Mouse (Mus musculus) MEL (cell line): Measurements from ENCODE around the gene Tsc2. TPM values are rescaled to one million over a fixed set of nuclear protein-coding genes. Genes with fewer than 3 reads are reported as not detected.

Source experiments
- DNase-seq: peaks from one replicate; pipeline ENCODE4 v3.0.0; 2011; ENCODE audit warnings: low read depth, low spot score
- H3K27ac ChIP-seq: 2 replicates; pipeline ENCODE4 v1.5.1; 2012; ENCODE audit warnings: low read depth, mild to moderate bottlenecking, control low read depth, low read length, moderate library complexity; ENCODE audit not compliant: control insufficient read depth
- H3K27me3 ChIP-seq, 2 experiments: fragments of 150-350 bp in 1 of 2; sonication (generic) in 1 of 2; 2 replicates each; pipeline ENCODE4 v1.6.1; 2012; ENCODE audit warnings: low read length in 2 of 2, mild to moderate bottlenecking in 2 of 2, improper control_type of control experiment in 1 of 2, moderate library complexity in 1 of 2; ENCODE audit not compliant: insufficient read depth in 2 of 2, control insufficient read depth in 1 of 2
- H3K36me3 ChIP-seq, 2 experiments: 2 replicates each; pipeline ENCODE4 v1.6.1; 2012 to 2014; ENCODE audit warnings: low read length in 2 of 2, improper control_type of control experiment in 1 of 2, inconsistent platforms in 1 of 2, mild to moderate bottlenecking in 1 of 2; ENCODE audit not compliant: insufficient read depth in 2 of 2, control insufficient read depth in 1 of 2
- H3K4me1 ChIP-seq, 2 experiments: fragments of 150-350 bp in 1 of 2; sonication (generic) in 1 of 2; 2 replicates each; pipeline ENCODE4 v1.6.1; 2012; ENCODE audit warnings: low read length in 2 of 2, improper control_type of control experiment in 1 of 2, mild to moderate bottlenecking in 1 of 2; ENCODE audit not compliant: insufficient read depth in 2 of 2, control insufficient read depth in 1 of 2
- H3K4me3 ChIP-seq, 2 experiments: fragments of 150-350 bp in 1 of 2; sonication (generic) in 1 of 2; 2 replicates each; pipeline ENCODE4 v1.5.1; 2012; ENCODE audit warnings: low read depth in 2 of 2, low read length in 2 of 2, mild to moderate bottlenecking in 2 of 2, moderate library complexity in 2 of 2, control low read depth in 1 of 2, improper control_type of control experiment in 1 of 2; ENCODE audit not compliant: control insufficient read depth in 1 of 2, insufficient read depth in 1 of 2
- H3K79me2 ChIP-seq: 2 replicates; pipeline ENCODE4 v1.6.1; 2012; ENCODE audit warnings: mild to moderate bottlenecking, low read length, moderate library complexity; ENCODE audit not compliant: control insufficient read depth, poor library complexity, insufficient read depth
- H3K9ac ChIP-seq: 2 replicates; pipeline ENCODE4 v1.6.1; 2012; ENCODE audit warnings: low read depth, mild to moderate bottlenecking, control low read depth, low read length, moderate library complexity; ENCODE audit not compliant: control insufficient read depth, poor library complexity, severe bottlenecking
- H3K9me3 ChIP-seq: fragments of 150-350 bp; sonication (generic); replicated peaks from 2 replicates; pipeline ENCODE4 v1.6.1; 2012; ENCODE audit warnings: mild to moderate bottlenecking, low read length, improper control_type of control experiment, moderate library complexity; ENCODE audit not compliant: insufficient read depth
- BHLHE40 ChIP-seq: IDR thresholded peaks from 2 replicates; pipeline ENCODE4 v1.6.1; 2012; ENCODE audit warnings: low read depth, mild to moderate bottlenecking, inconsistent platforms, low read length, improper control_type of control experiment, borderline replicate concordance
- CHD1 ChIP-seq: IDR thresholded peaks from 2 replicates; pipeline ENCODE4 v1.6.1; 2012; ENCODE audit warnings: low read depth, mild to moderate bottlenecking, inconsistent platforms, low read length, improper control_type of control experiment
- CHD2 ChIP-seq: IDR thresholded peaks from 2 replicates; pipeline ENCODE4 v1.6.1; 2011; ENCODE audit warnings: low read length, improper control_type of control experiment
- CTCF ChIP-seq, 3 experiments: IDR thresholded peaks in 2 of 3; conservative IDR thresholded peaks in 1 of 3; 2 replicates each; pipeline ENCODE4 v1.5.1; 2011 to 2012; ENCODE audit warnings: low read length in 3 of 3, low read depth in 2 of 3, mild to moderate bottlenecking in 2 of 3, improper control_type of control experiment in 1 of 3, inconsistent platforms in 1 of 3, mixed read lengths in 1 of 3, moderate library complexity in 1 of 3; ENCODE audit not compliant: control insufficient read depth in 1 of 3, insufficient read depth in 1 of 3, poor library complexity in 1 of 3, severe bottlenecking in 1 of 3
- E2F4 ChIP-seq: IDR thresholded peaks from 2 replicates; pipeline ENCODE4 v1.6.1; 2011; ENCODE audit warnings: low read depth, low read length, improper control_type of control experiment, borderline replicate concordance
- ELF1 ChIP-seq: IDR thresholded peaks from 2 replicates; pipeline ENCODE4 v1.6.1; 2014; ENCODE audit warnings: low read depth, mild to moderate bottlenecking, inconsistent platforms, low read length, improper control_type of control experiment, moderate library complexity
- ETS1 ChIP-seq: IDR thresholded peaks from 2 replicates; pipeline ENCODE4 v1.6.1; 2012; ENCODE audit warnings: low read depth, mild to moderate bottlenecking, inconsistent platforms, low read length, improper control_type of control experiment, moderate library complexity
- GABPA ChIP-seq: IDR thresholded peaks from 2 replicates; pipeline ENCODE4 v1.6.1; 2012; ENCODE audit warnings: low read depth, mild to moderate bottlenecking, inconsistent platforms, low read length, improper control_type of control experiment, moderate library complexity
- GATA1 ChIP-seq: IDR thresholded peaks from 2 replicates; pipeline ENCODE4 v1.6.1; 2011; ENCODE audit warnings: low read depth, low read length, improper control_type of control experiment
- HCFC1 ChIP-seq: IDR thresholded peaks from 2 replicates; pipeline ENCODE4 v1.6.1; 2012; ENCODE audit warnings: low read depth, mild to moderate bottlenecking, inconsistent platforms, low read length, improper control_type of control experiment, moderate library complexity
- MAFK ChIP-seq: IDR thresholded peaks from 2 replicates; pipeline ENCODE4 v1.6.1; 2011; ENCODE audit warnings: low read depth, mild to moderate bottlenecking, low read length, improper control_type of control experiment, borderline replicate concordance
- MAZ ChIP-seq: IDR thresholded peaks from 2 replicates; pipeline ENCODE4 v1.6.1; 2012; ENCODE audit warnings: low read depth, mild to moderate bottlenecking, inconsistent platforms, low read length, improper control_type of control experiment
- MEF2A ChIP-seq: IDR thresholded peaks from 2 replicates; pipeline ENCODE4 v1.6.1; 2014; ENCODE audit warnings: low read depth, mild to moderate bottlenecking, inconsistent platforms, low read length, improper control_type of control experiment; ENCODE audit not compliant: poor library complexity, insufficient replicate concordance, severe bottlenecking; ENCODE audit errors: extremely low read depth
- MXI1 ChIP-seq: IDR thresholded peaks from 2 replicates; pipeline ENCODE4 v1.6.1; 2011; ENCODE audit warnings: mild to moderate bottlenecking, low read depth, low read length, improper control_type of control experiment
- MYB ChIP-seq: IDR thresholded peaks from 2 replicates; pipeline ENCODE4 v1.6.1; 2011; ENCODE audit warnings: mild to moderate bottlenecking, low read depth, low read length, improper control_type of control experiment
- MYC ChIP-seq: IDR thresholded peaks from 2 replicates; pipeline ENCODE4 v1.6.1; 2011; ENCODE audit warnings: low read depth, mild to moderate bottlenecking, low read length, improper control_type of control experiment, moderate library complexity
- NELFE ChIP-seq: IDR thresholded peaks from 2 replicates; pipeline ENCODE4 v1.6.1; 2011; ENCODE audit warnings: low read depth, low read length, improper control_type of control experiment
- POLR2A ChIP-seq, 2 experiments: IDR thresholded peaks; 2 replicates each; pipeline ENCODE4 v1.6.1; 2011 to 2012; ENCODE audit warnings: low read length in 2 of 2, mild to moderate bottlenecking in 2 of 2, control low read depth in 1 of 2, improper control_type of control experiment in 1 of 2, low read depth in 1 of 2, moderate library complexity in 1 of 2; ENCODE audit not compliant: control insufficient read depth in 1 of 2, insufficient read depth in 1 of 2, poor library complexity in 1 of 2
- POLR2AphosphoS2 ChIP-seq: IDR thresholded peaks from 2 replicates; pipeline ENCODE4 v1.6.1; 2011; ENCODE audit warnings: low read length, improper control_type of control experiment
- POLR2AphosphoS5 ChIP-seq: IDR thresholded peaks from 2 replicates; pipeline ENCODE4 v1.6.1; 2012; ENCODE audit warnings: low read depth, borderline replicate concordance, mild to moderate bottlenecking, inconsistent platforms, low read length, moderate library complexity, mixed read lengths
- RCOR1 ChIP-seq: IDR thresholded peaks from 2 replicates; pipeline ENCODE4 v1.6.1; 2012; ENCODE audit warnings: low read depth, mild to moderate bottlenecking, inconsistent platforms, low read length, improper control_type of control experiment
- SIN3A ChIP-seq: IDR thresholded peaks from 2 replicates; pipeline ENCODE4 v1.6.1; 2012; ENCODE audit warnings: low read length, improper control_type of control experiment, inconsistent platforms
- SMC3 ChIP-seq: IDR thresholded peaks from 2 replicates; pipeline ENCODE4 v1.6.1; 2011; ENCODE audit warnings: low read depth, low read length, improper control_type of control experiment
- TAL1 ChIP-seq: IDR thresholded peaks from 2 replicates; pipeline ENCODE4 v1.6.1; 2012; ENCODE audit warnings: mild to moderate bottlenecking, inconsistent platforms, low read length, moderate library complexity, mixed read lengths
- TBP ChIP-seq: IDR thresholded peaks from 2 replicates; pipeline ENCODE4 v1.8.0; 2011; ENCODE audit warnings: low read depth, low read length, improper control_type of control experiment
- TCF12 ChIP-seq: IDR thresholded peaks from 2 replicates; pipeline ENCODE4 v1.6.1; 2014; ENCODE audit warnings: low read depth, mild to moderate bottlenecking, inconsistent platforms, low read length, improper control_type of control experiment, moderate library complexity
- UBTF ChIP-seq: IDR thresholded peaks from 2 replicates; pipeline ENCODE4 v1.6.1; 2012; ENCODE audit warnings: low read depth, mild to moderate bottlenecking, inconsistent platforms, low read length, improper control_type of control experiment, moderate library complexity, borderline replicate concordance; ENCODE audit not compliant: insufficient read depth
- ZC3H11A ChIP-seq: IDR thresholded peaks from 2 replicates; pipeline ENCODE4 v1.6.1; 2012; ENCODE audit warnings: low read depth, mild to moderate bottlenecking, inconsistent platforms, low read length, improper control_type of control experiment
- polyA plus RNA-seq, 2 experiments: library from polyadenylated mRNA; stranded (reverse) in 1 of 2; unstranded in 1 of 2; fragments of >175 nt in 1 of 2; fragments of >200 nt in 1 of 2; gene quantifications; 2 replicates each; pipeline versions ENCODE4 v1.2.1 to v1.2.4; 2012; ENCODE audit warnings: low replicate concordance in 2 of 2, low read depth in 1 of 2; ENCODE audit not compliant: insufficient read length in 2 of 2, insufficient read depth in 1 of 2, missing spikeins in 1 of 2
- total RNA-seq: library from RNA; depleted of rRNA; stranded (reverse); fragments of 300-350 nt; gene quantifications from 2 replicates; pipeline ENCODE4 v1.2.3, GENCODE M21; 2012

The Tsc2 gene
- total and polyA plus RNA-seq, 3 experiments = 48.8 to 99.2 TPM; not detected in 1

DNA sequence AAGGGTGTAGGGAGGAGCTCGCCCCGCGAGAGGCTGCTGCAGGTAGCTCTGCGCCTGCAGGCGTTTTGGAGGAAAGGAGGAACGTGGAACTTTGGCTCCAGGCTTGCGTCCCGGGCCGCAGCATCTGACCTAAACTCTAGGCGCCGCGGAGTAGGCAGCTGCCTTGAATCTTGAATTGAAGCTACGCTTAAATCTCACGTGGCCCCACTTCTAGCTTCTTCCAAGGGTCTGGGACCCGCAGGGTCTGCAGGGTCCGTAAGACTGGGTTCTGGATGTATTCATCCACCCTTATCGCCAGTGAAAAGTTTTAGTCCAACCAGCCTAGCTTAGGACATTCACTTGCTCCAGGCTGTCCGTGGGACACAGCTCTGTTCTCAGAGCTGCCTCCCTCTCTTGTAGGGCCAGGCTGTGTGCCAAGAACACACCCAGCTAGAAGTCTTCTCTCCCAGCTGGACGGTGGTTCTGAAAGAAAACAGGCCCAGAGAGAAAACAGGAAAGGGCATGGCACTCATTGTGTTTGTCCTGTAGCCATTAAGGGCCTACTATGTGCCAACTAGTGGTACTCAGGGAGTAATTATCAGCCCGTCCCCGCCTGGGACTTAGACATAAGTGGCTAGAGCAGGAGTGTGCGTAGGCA lies 501 bp upstream of the Tsc2 start (continued):
- TF ChIP-seq MYC (0 out of 2 replicates have a peak, but pooled peaks have one; percentile 27), POLR2A (IDR thresholded peaks at IDR 0.05; ENCODE audit: control insufficient read depth in 1 of 2, insufficient read depth in 1 of 2, low read depth in 1 of 2, low read length in 2 of 2, poor library complexity in 1 of 2) (peak in 1 of 2 experiments; percentile 6; a peak in 2 of 4 replicates)

GRCm38 (mm10) chr17:24630072-24630471 lies 2.4 kb downstream of the Tsc2 start:
- peaks cover 9 to 16% of the 10 kb centered on the region in 2 experiments for H3K4me1 ChIP-seq
- H3K27me3 ChIP-seq = no peaks in the 10 kb centered on the region
- no peaks in the 10 kb centered on the region for H3K9me3 ChIP-seq
- H3K27ac ChIP-seq = no peak overlapping the region
- peaks cover 8% of the 10 kb centered on the region for H3K79me2 ChIP-seq
- TF ChIP-seq TAL1 = no peak
- no peak for TF ChIP-seq GATA1
- no peak for TF ChIP-seq CHD2
- TF ChIP-seq GABPA = no peak
- no peak for TF ChIP-seq SIN3A
- TF ChIP-seq BHLHE40 = no peak
- no peak for TF ChIP-seq MAFK
- TF ChIP-seq CTCF (IDR thresholded peaks at IDR 0.05 in 2 of 3, conservative IDR thresholded peaks at IDR 0.05 in 1 of 3; ENCODE audit: control insufficient read depth in 1 of 3, insufficient read depth in 1 of 3, low read depth in 2 of 3, low read length in 3 of 3, poor library complexity in 1 of 3, severe bottlenecking in 1 of 3) = no peak
- no peak for TF ChIP-seq MAZ
- no peak for TF ChIP-seq NELFE
- no peak for TF ChIP-seq SMC3
- TF ChIP-seq E2F4 = no peak
- no peak overlapping the region for H3K4me3 ChIP-seq
- no peak overlapping the region for H3K9ac ChIP-seq
- DNase-seq = no peak
- peaks cover 3 to 12% of the 10 kb centered on the region in 2 experiments; a peak in 3 of 4 replicates for H3K36me3 ChIP-seq

DNA sequence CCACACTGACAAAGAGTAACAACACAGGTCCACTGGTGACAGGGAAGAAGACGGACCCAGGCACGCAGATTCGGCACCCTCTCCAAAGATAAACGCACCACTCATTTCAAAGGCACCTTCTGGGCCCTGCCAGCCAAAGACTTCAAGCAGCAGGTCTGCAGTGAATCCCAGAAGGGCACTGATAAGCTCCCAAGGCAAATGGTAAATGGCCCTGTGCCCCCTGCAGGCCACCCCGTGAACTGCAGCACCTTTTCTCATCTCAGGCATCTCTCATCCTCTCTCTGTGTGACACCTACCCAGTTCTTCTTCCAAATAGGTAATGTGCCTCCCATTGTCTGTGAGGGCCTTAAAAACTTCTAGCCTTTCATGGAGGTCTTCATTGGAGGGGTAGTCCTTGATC lies 3.8 kb downstream of the Tsc2 start:
- H3K36me3 ChIP-seq = peaks cover 3 to 12% of the 10 kb centered on the region in 2 experiments; a peak in 3 of 4 replicates
- peak; percentile 89 to 97 (median 89) for TF ChIP-seq CTCF (IDR thresholded peaks at IDR 0.05 in 2 of 3, conservative IDR thresholded peaks at IDR 0.05 in 1 of 3; ENCODE audit: control insufficient read depth in 1 of 3, insufficient read depth in 1 of 3, low read depth in 2 of 3, low read length in 3 of 3, poor library complexity in 1 of 3, severe bottlenecking in 1 of 3)
- TF ChIP-seq CHD1 = no peak
- peak; percentile 40; the same call in 1 of the 2 replicates for TF ChIP-seq HCFC1
- TF ChIP-seq TCF12 = peak; percentile 38; the same call in 1 of the 2 replicates
- TF ChIP-seq SIN3A = peak; percentile 69
- TF ChIP-seq ZC3H11A = peak; percentile 62
- no peak for TF ChIP-seq UBTF
- no peak for TF ChIP-seq POLR2AphosphoS2
- TF ChIP-seq MYB = no peak
- TF ChIP-seq ETS1 = no peak
- 0 out of 2 replicates have a peak, but pooled peaks have one; percentile 36 for TF ChIP-seq TBP
- TF ChIP-seq RCOR1 = 0 out of 2 replicates have a peak, but pooled peaks have one; percentile 20
- no peak for TF ChIP-seq ELF1
- TF ChIP-seq TAL1 = no peak
- TF ChIP-seq BHLHE40 = 0 out of 2 replicates have a peak, but pooled peaks have one; percentile 15
- TF ChIP-seq MEF2A = no peak
- TF ChIP-seq MXI1 = 0 out of 2 replicates have a peak, but pooled peaks have one; percentile 49
- no peak for TF ChIP-seq POLR2AphosphoS5

More for the DNA sequence above, 3.8 kb downstream of the Tsc2 start:
- Histone ChIP-seq H3K4me1 (peaks cover 9 to 17% of the 10 kb centered on the region in 2 experiments), H3K9me3 (no peaks in the 10 kb centered on the region), H3K9ac (no peak overlapping the region), H3K79me2 (peaks cover 8% of the 10 kb centered on the region), H3K4me3 (no peak overlapping the region), H3K27ac (no peak overlapping the region), H3K27me3 (no peaks in the 10 kb centered on the region)
- peak; percentile 86 for DNase-seq
